Mouse (Mus musculus) midbrain, postnatal 0 days (tissue): ENCODE data around the gene Stab2. TPM values are rescaled to one million over a fixed set of nuclear protein-coding genes. Genes with fewer than 3 reads are reported as not detected.

Experiments
- ATAC-seq: fragments of 200-750 bp; cut with Nextera tagmentation; 2 replicates; pipeline ENCODE4 v1.8.0; 2017; ENCODE audit warnings: moderate number of reproducible peaks, mild to moderate bottlenecking, moderate TSS enrichment, moderate library complexity; ENCODE audit not compliant: low FRiP score
- DNase-seq: peaks from one replicate; pipeline ENCODE4 v3.0.0-alpha.2; 2015; ENCODE audit warnings: low spot score
- H3K27ac ChIP-seq: fragments of 300-500 bp; sonication (generic); 2 replicates; pipeline ENCODE4 v1.5.1; 2014; ENCODE audit warnings: low read depth, mild to moderate bottlenecking, low read length, mixed read lengths
- H3K27me3 ChIP-seq: fragments of 300-500 bp; sonication (generic); 2 replicates; pipeline ENCODE4 v1.6.1; 2014; ENCODE audit warnings: low read length, control low read depth, mixed read lengths; ENCODE audit not compliant: insufficient read depth
- H3K36me3 ChIP-seq: fragments of 300-500 bp; sonication (generic); 2 replicates; pipeline ENCODE4 v1.6.1; 2014; ENCODE audit warnings: low read length, control low read depth, mixed read lengths; ENCODE audit not compliant: insufficient read depth
- H3K4me1 ChIP-seq: fragments of 300-500 bp; sonication (generic); 2 replicates; pipeline ENCODE4 v1.6.1; 2014; ENCODE audit warnings: mild to moderate bottlenecking, control low read depth, antibody characterized with exemption, low read length, mixed read lengths; ENCODE audit not compliant: insufficient read depth
- H3K4me2 ChIP-seq: fragments of 300-500 bp; sonication (generic); 2 replicates; pipeline ENCODE4 v1.6.1; 2014; ENCODE audit warnings: low read depth, mild to moderate bottlenecking, low read length, mixed read lengths; ENCODE audit not compliant: poor library complexity, severe bottlenecking
- H3K4me3 ChIP-seq: fragments of 300-500 bp; sonication (generic); 2 replicates; pipeline ENCODE4 v1.5.1; 2014; ENCODE audit warnings: low read depth, mild to moderate bottlenecking, low read length, moderate library complexity
- H3K9ac ChIP-seq: fragments of 300-500 bp; sonication (generic); replicated peaks from 2 replicates; pipeline ENCODE4 v1.6.1; 2014; ENCODE audit warnings: mild to moderate bottlenecking, low read length, moderate library complexity, mixed read lengths; ENCODE audit not compliant: poor library complexity, severe bottlenecking
- H3K9me3 ChIP-seq: fragments of 300-500 bp; sonication (generic); 2 replicates; pipeline ENCODE4 v1.6.1; 2016; ENCODE audit warnings: low read length, control low read depth
- CTCF ChIP-seq: IDR thresholded peaks from 2 replicates; pipeline ENCODE4 v1.5.1; 2016; ENCODE audit warnings: antibody characterized with exemption, mild to moderate bottlenecking
- WGBS: fragments of 180-500 bp; shearing (Covaris S2); extraction: QIAGEN DNeasy Blood & Tissue Kit; methylation state at CpG from one replicate; pipeline ENCODE4 v1.1.7; 2014; 5-methylcytosine and 5-hydroxymethylcytosine counted together
- polyA plus RNA-seq: library from polyadenylated mRNA; unstranded; fragments of >200 nt; fragmentation: Nextera tagmentation; extraction: Ambion mirVana; gene quantifications from 2 replicates; pipeline ENCODE4 v1.2.1, GENCODE M21; 2015
- total RNA-seq: library from RNA; depleted of rRNA; stranded (reverse); fragments of >200 nt; gene quantifications from 2 replicates; pipeline ENCODE4 v1.2.3, GENCODE M21; 2014; rRNA removed

Stab2 gene
- total RNA-seq, result 0.05 and 0.71 TPM in 2 replicates
- 0.04 and 0.41 TPM in 2 replicates for polyA plus RNA-seq

- no peak within 1 kb of the TSS for H3K4me2 ChIP-seq
- 65% methylated on average over 8 of the region's 8 CpGs for WGBS
- H3K36me3 ChIP-seq, result no peaks in the 10 kb centered on the region
- no peak within 1 kb of the TSS for H3K4me3 ChIP-seq
- no peaks in the 10 kb centered on the region for H3K9me3 ChIP-seq
- no peak within 1 kb of the TSS for H3K9ac ChIP-seq
- no peak for ATAC-seq
- TF ChIP-seq CTCF, result no peak
- H3K27me3 ChIP-seq, result no peaks in the 10 kb centered on the region
- DNase-seq, result peak; percentile 22
- H3K4me1 ChIP-seq, result no peaks in the 10 kb centered on the region
- no peak within 1 kb of the TSS for H3K27ac ChIP-seq
Observed at GRCm38 (mm10) chr10:87007385-87008214, at the start of gene Stab2. TSS of gene Stab2 (minus strand) at chr10:87008025.

GRCm38 (mm10) chr10:87051714-87052113 lies 43.9 kb upstream of the Stab2 start:
- no peaks in the 10 kb centered on the region for H3K9me3 ChIP-seq
- H3K27ac ChIP-seq, result no peak overlapping the region
- H3K9ac ChIP-seq, result no peak overlapping the region
- DNase-seq, result no peak
- TF ChIP-seq CTCF, result no peak
- no peaks in the 10 kb centered on the region for H3K4me1 ChIP-seq
- no peak overlapping the region for H3K4me2 ChIP-seq
- H3K27me3 ChIP-seq, result no peaks in the 10 kb centered on the region
- H3K36me3 ChIP-seq, result no peaks in the 10 kb centered on the region
- WGBS, result 70% methylated on average over 4 of the region's 4 CpGs
- ATAC-seq, result no peak
- no peak overlapping the region for H3K4me3 ChIP-seq

GRCm38 (mm10) chr10:87049179-87049578 lies 41.4 kb upstream of the Stab2 start:
- H3K27me3 ChIP-seq, result no peaks in the 10 kb centered on the region
- DNase-seq (no peak), ATAC-seq (no peak)
- H3K4me2 ChIP-seq, result no peak overlapping the region
- H3K4me1 ChIP-seq, result no peaks in the 10 kb centered on the region
- no peak for TF ChIP-seq CTCF
- 87% methylated on average over 3 of the region's 3 CpGs for WGBS
- no peak overlapping the region for H3K27ac ChIP-seq
- no peaks in the 10 kb centered on the region for H3K9me3 ChIP-seq
- H3K36me3 ChIP-seq, result no peaks in the 10 kb centered on the region
- no peak overlapping the region for H3K9ac ChIP-seq
- H3K4me3 ChIP-seq, result no peak overlapping the region

DNA sequence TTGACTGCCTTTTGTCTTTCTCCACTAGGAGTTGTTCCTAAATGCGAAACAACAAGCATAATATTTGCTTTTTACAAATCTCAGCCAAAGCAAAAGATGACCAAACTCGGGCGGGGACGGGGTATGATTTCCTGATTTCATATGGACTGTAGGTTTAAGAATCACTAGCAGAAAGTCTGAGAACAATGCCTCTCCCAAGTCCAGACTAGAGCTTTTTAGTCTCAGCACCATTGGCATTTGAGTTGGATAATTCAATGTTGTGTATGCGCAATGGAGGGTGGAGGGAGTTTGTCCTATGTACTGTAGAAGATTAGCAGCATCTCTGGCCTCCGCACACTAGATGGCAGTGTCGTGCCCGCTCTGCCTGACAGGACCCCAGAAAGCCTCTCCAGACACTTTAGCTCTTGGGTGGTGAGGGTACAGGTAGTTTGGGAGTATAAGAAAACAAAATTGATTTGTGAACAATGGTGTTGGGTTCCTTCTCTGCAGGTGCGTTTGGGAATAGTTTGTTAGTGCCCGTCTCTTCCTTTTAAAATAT lies 39.2 kb upstream of the Stab2 start:
- no peaks in the 10 kb centered on the region for H3K36me3 ChIP-seq
- H3K4me2 ChIP-seq, result no peak overlapping the region
- no peaks in the 10 kb centered on the region for H3K4me1 ChIP-seq
- WGBS, result 84% methylated on average over 10 of the region's 10 CpGs
- H3K9me3 ChIP-seq, result no peaks in the 10 kb centered on the region
- H3K27ac ChIP-seq, result no peak overlapping the region
- peak; percentile 33 for TF ChIP-seq CTCF
- no peak for ATAC-seq
- H3K27me3 ChIP-seq, result no peaks in the 10 kb centered on the region
- H3K9ac ChIP-seq, result no peak overlapping the region
- H3K4me3 ChIP-seq, result no peak overlapping the region
- no peak for DNase-seq

DNA sequence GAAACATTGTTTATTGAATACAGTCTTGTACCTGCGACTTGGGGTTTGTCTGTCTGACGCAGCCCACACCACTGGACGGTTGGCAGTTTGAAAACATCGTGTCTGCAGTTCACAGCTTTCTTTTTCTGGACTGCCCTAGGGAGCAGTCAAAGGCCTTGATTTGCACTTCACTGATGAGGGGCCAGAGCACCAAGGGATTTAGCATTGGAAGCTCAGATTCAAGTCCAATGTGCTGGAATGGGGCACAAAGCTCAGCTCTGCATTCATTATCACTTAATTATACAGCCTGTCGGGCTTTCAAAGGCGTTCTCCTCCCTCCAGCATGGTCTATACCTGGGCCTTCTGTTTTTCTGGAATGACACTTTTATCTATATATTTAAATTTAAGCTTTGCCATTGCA lies 38.6 kb upstream of the Stab2 start:
- Histone ChIP-seq H3K27me3 (no peaks in the 10 kb centered on the region), H3K9me3 (no peaks in the 10 kb centered on the region), H3K4me1 (no peaks in the 10 kb centered on the region), H3K4me3 (no peak overlapping the region), H3K9ac (no peak overlapping the region), H3K36me3 (no peaks in the 10 kb centered on the region), H3K27ac (no peak overlapping the region), H3K4me2 (no peak overlapping the region)
- TF ChIP-seq CTCF, result no peak
- no peak for DNase-seq
- no peak for ATAC-seq
- 9% methylated on average over 6 of the region's 6 CpGs for WGBS

- TF ChIP-seq CTCF, result no peak
- Histone ChIP-seq H3K4me1 (no peaks in the 10 kb centered on the region), H3K9me3 (no peaks in the 10 kb centered on the region), H3K27me3 (no peaks in the 10 kb centered on the region), H3K4me3 (no peak overlapping the region), H3K27ac (no peak overlapping the region), H3K9ac (no peak overlapping the region), H3K36me3 (no peaks in the 10 kb centered on the region), H3K4me2 (no peak overlapping the region)
- WGBS, result 70% methylated on average over 3 of the region's 3 CpGs
- no peak for DNase-seq
- ATAC-seq, result no peak
Observed at GRCm38 (mm10) chr10:87045273-87045672, 37.4 kb upstream of the Stab2 start.
